Mouse (Mus musculus) embryonic facial prominence, embryonic 13.5 days (tissue): ENCODE measurements around the gene Fam168b. TPM values are rescaled to one million over a fixed set of nuclear protein-coding genes. Genes with fewer than 3 reads are reported as not detected.

Experiments used
- ATAC-seq: fragments of 200-750 bp; cut with Nextera tagmentation; 2 replicates; pipeline ENCODE4 v1.8.0; 2017; ENCODE audit warnings: low read depth; ENCODE audit not compliant: insufficient number of reproducible peaks, insufficient read depth, low FRiP score, low TSS enrichment
- H3K27ac ChIP-seq: fragments of 300-500 bp; sonication (generic); 2 replicates; pipeline ENCODE4 v1.5.1; 2015; ENCODE audit warnings: moderate library complexity, mild to moderate bottlenecking, inconsistent platforms
- H3K27me3 ChIP-seq: fragments of 300-500 bp; sonication (generic); 2 replicates; pipeline ENCODE4 v1.6.1; 2015; ENCODE audit warnings: mild to moderate bottlenecking, inconsistent platforms
- H3K36me3 ChIP-seq: fragments of 300-500 bp; sonication (generic); 2 replicates; pipeline ENCODE4 v1.6.1; 2015; ENCODE audit warnings: mild to moderate bottlenecking, inconsistent platforms
- H3K4me1 ChIP-seq: fragments of 300-500 bp; sonication (generic); 2 replicates; pipeline ENCODE4 v1.6.1; 2015; ENCODE audit warnings: inconsistent platforms
- H3K4me2 ChIP-seq: fragments of 300-500 bp; sonication (generic); 2 replicates; pipeline ENCODE4 v1.6.1; 2015; ENCODE audit warnings: moderate library complexity, mild to moderate bottlenecking, inconsistent platforms
- H3K4me3 ChIP-seq: fragments of 300-500 bp; sonication (generic); 2 replicates; pipeline ENCODE4 v1.5.1; 2015; ENCODE audit warnings: mild to moderate bottlenecking, inconsistent platforms
- H3K9ac ChIP-seq: fragments of 300-500 bp; sonication (generic); 2 replicates; pipeline ENCODE4 v1.6.1; 2015; ENCODE audit warnings: mild to moderate bottlenecking, inconsistent platforms
- H3K9me3 ChIP-seq: fragments of 300-500 bp; sonication (generic); 2 replicates; pipeline ENCODE4 v1.6.1; 2016; ENCODE audit warnings: inconsistent platforms
- WGBS: fragments of 180-500 bp; shearing (Covaris S2); methylation state at CpG from one replicate; pipeline ENCODE4 v1.1.7; 2015; ENCODE audit warnings: mixed read lengths; 5-methylcytosine and 5-hydroxymethylcytosine counted together
- polyA plus RNA-seq: library from polyadenylated mRNA; unstranded; fragments of >200 nt; fragmentation: Nextera tagmentation; extraction: Ambion mirVana; gene quantifications from 2 replicates; pipeline ENCODE4 v1.2.1, GENCODE M21; 2015

Gene Fam168b
- polyA plus RNA-seq, 1 experiment from 2014 or later: 91.8 TPM

DNA sequence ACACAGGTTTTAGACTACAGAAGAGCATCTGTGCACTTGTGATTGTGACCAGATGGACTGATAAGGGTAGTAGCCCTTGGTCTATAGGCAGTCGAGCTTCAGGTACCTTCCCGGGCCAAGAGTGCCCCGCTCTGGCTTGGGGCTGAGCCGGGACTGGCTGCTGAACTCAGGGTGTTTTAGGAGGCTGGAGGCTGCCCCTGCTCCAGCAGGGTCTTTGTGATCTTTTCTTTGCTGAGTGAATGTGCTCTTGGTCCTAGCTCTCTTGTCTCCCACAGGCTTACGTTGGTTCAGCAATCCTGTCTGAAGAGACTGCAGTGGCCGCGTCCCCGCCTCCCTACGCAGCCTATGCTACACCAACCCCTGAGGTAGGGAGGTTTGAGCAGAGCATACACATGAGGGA is 23.0 kb upstream of the Fam168b start:
- H3K27ac ChIP-seq: no peak overlapping the region

DNA sequence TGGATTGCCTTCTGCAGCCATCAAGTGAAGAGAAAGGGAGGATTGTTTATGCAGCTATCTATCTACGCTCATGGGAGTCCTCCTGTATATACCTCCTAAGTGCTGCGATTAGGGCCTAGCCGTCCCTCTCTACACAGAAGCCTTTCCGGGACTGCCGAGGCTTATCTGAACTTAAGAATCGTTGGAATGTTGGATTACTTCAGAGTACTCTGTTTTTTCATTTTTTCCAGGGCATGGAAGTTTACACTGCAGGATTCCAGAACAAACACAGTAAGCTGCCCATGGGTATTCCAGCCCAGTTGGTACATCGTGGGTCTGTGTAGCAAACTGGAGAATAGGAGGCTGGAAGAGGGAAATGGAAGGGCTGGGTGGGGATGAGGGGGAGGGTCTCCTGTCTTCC is 21.4 kb upstream of the Fam168b start:
- H3K4me1 ChIP-seq: no peaks in the 10 kb centered on the region

More for the DNA sequence above, 23.0 kb upstream of the Fam168b start:
- H3K36me3 ChIP-seq: peaks cover 11% of the 10 kb centered on the region; the same call in 1 of the 2 replicates
- H3K27me3 ChIP-seq: no peaks in the 10 kb centered on the region
- H3K9me3 ChIP-seq: no peaks in the 10 kb centered on the region
- no peaks in the 10 kb centered on the region for H3K4me1 ChIP-seq
- no peak overlapping the region for H3K9ac ChIP-seq
- no peak for ATAC-seq
- 81% methylated on average over 9 of the region's 9 CpGs for WGBS
- H3K4me3 ChIP-seq: no peak overlapping the region
- H3K4me2 ChIP-seq: no peak overlapping the region

DNA sequence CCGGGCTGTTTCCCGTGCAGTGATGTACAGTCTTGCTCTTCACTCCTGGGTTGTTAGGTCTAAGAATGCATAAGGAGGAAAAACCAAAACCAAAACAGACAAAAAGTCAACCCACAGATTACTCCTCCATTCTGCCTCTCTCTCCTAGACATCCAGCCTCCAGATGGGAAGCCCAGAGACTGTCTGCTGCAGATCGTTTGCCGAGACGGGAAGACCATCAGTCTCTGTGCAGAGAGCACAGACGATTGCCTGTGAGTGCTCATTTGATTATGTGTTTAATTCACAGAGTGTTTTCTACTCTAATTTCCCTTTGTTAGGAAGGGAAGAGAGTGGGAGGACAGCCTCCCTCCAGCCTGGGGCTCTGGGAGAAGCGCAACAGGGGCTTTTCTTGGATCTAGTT is 20.5 kb upstream of the Fam168b start:
- H3K4me1 ChIP-seq: no peaks in the 10 kb centered on the region
- no peak overlapping the region for H3K4me2 ChIP-seq
- H3K4me3 ChIP-seq: no peak overlapping the region
- H3K9ac ChIP-seq: no peak overlapping the region
- H3K27me3 ChIP-seq: no peaks in the 10 kb centered on the region
- no peak overlapping the region for H3K27ac ChIP-seq
- H3K9me3 ChIP-seq: no peaks in the 10 kb centered on the region
- no peak for ATAC-seq
- 74% methylated on average over 7 of the region's 7 CpGs for WGBS
- peaks cover 11% of the 10 kb centered on the region; the same call in 1 of the 2 replicates for H3K36me3 ChIP-seq

More for the DNA sequence above, 21.4 kb upstream of the Fam168b start:
- H3K4me3 ChIP-seq: no peak overlapping the region
- H3K9me3 ChIP-seq: no peaks in the 10 kb centered on the region
- no peaks in the 10 kb centered on the region for H3K27me3 ChIP-seq
- 83% methylated on average over 7 of the region's 7 CpGs for WGBS
- peaks cover 11% of the 10 kb centered on the region; the same call in 1 of the 2 replicates for H3K36me3 ChIP-seq
- no peak for ATAC-seq
- H3K4me2 ChIP-seq: no peak overlapping the region
- H3K27ac ChIP-seq: no peak overlapping the region
- H3K9ac ChIP-seq: no peak overlapping the region

DNA sequence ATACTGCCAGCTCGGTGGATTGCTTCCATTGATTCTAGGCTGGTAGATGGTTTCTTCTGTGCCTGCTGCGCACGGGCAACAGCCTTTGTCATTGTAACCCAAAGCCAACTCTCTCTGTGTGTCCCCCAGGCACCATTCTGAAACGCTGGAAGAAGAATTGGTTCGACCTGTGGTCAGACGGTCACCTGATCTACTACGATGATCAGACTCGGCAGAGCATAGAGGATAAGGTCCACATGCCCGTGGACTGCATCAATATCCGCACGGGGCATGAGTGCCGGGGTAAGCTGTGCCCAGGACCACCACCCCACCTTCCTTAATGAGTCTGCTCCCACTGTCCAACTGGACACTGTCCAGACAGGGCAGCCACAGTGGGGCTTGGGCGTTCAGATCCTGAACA is 20.0 kb upstream of the Fam168b start:
- H3K27ac ChIP-seq: no peak overlapping the region
- 89% methylated on average over 13 of the region's 13 CpGs for WGBS
- H3K4me1 ChIP-seq: no peaks in the 10 kb centered on the region
- peaks cover 11% of the 10 kb centered on the region; the same call in 1 of the 2 replicates for H3K36me3 ChIP-seq
- H3K9ac ChIP-seq: no peak overlapping the region
- no peak overlapping the region for H3K4me3 ChIP-seq
- H3K4me2 ChIP-seq: no peak overlapping the region
- H3K27me3 ChIP-seq: no peaks in the 10 kb centered on the region
- no peaks in the 10 kb centered on the region for H3K9me3 ChIP-seq
- no peak for ATAC-seq

DNA sequence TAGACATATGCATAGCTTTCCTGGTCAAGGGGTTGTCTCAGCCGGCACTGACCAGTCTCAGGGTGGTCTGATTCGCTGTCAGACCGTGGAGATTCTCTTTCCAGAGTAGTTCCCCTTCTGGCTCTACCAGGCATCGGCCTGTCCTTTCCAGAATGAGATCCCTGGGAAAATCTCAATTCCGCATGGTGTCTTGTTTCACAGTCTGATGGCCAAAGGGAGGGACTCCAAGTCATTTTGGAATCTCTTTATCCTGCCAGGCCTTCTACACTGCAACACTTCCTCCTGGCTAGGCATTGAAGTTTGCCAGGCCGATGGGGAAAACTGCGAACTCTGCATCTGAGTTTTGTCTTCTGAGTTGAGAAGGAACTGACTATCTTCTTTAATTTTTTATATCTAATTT is 17.3 kb upstream of the Fam168b start:
- no peak overlapping the region for H3K27ac ChIP-seq
- ATAC-seq: no peak
- no peaks in the 10 kb centered on the region for H3K4me1 ChIP-seq
- 87% methylated on average over 7 of the region's 7 CpGs for WGBS
- H3K4me3 ChIP-seq: no peak overlapping the region
- no peak overlapping the region for H3K4me2 ChIP-seq
- no peaks in the 10 kb centered on the region for H3K27me3 ChIP-seq
- no peak overlapping the region for H3K9ac ChIP-seq
- no peaks in the 10 kb centered on the region for H3K9me3 ChIP-seq
- peaks cover 11% of the 10 kb centered on the region; the same call in 1 of the 2 replicates for H3K36me3 ChIP-seq

DNA sequence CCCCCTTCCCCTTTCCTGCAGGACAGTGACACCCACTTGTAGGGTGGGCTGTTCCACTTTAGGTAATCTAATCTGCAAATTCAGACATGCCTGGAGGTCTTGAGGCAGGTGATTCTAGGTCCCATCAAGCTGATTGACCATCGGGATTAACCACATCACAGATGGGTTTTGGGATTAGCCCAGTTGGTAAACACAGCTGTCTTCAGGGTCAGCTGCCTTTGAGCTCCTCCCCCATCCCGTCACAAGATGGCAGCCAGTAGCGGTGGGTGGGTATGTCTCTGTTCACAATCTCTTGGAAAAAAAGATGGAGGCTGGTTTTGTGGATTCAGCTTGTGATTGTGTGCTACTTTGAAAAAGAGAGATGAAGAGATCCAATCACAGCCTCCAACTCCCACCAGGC is 16.9 kb upstream of the Fam168b start:
- Histone ChIP-seq H3K9me3 (no peaks in the 10 kb centered on the region), H3K4me1 (no peaks in the 10 kb centered on the region), H3K36me3 (peaks cover 11% of the 10 kb centered on the region; the same call in 1 of the 2 replicates), H3K4me3 (no peak overlapping the region), H3K27ac (no peak overlapping the region), H3K9ac (no peak overlapping the region), H3K4me2 (no peak overlapping the region), H3K27me3 (no peaks in the 10 kb centered on the region)
- ATAC-seq: no peak
- 87% methylated on average over 3 of the region's 3 CpGs for WGBS

DNA sequence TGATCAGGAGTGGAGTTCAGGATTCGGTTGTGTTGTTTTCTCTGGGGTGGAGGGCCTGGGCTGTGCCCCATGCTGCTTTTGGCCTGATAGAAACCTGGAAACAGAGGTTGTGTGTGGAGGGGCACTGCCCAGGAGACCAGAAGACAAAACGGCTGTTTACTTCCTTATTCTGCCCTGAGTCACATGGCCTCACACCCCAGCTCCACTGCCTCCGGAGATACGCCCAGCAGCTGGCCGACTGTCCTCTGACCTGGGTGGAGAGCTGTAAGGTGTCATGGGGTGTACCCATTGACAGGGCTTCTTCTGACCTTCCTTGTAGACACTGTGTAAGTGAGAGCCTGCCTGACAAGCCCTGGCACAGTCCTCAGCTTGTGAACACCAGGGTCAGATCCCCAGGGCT is 15.8 kb upstream of the Fam168b start:
- Histone ChIP-seq H3K36me3 (peaks cover 11% of the 10 kb centered on the region; the same call in 1 of the 2 replicates), H3K27me3 (no peaks in the 10 kb centered on the region), H3K27ac (no peak overlapping the region), H3K9ac (no peak overlapping the region), H3K9me3 (no peaks in the 10 kb centered on the region), H3K4me1 (no peaks in the 10 kb centered on the region), H3K4me3 (no peak overlapping the region), H3K4me2 (no peak overlapping the region)
- ATAC-seq: no peak
- 83% methylated on average over 5 of the region's 5 CpGs for WGBS

DNA sequence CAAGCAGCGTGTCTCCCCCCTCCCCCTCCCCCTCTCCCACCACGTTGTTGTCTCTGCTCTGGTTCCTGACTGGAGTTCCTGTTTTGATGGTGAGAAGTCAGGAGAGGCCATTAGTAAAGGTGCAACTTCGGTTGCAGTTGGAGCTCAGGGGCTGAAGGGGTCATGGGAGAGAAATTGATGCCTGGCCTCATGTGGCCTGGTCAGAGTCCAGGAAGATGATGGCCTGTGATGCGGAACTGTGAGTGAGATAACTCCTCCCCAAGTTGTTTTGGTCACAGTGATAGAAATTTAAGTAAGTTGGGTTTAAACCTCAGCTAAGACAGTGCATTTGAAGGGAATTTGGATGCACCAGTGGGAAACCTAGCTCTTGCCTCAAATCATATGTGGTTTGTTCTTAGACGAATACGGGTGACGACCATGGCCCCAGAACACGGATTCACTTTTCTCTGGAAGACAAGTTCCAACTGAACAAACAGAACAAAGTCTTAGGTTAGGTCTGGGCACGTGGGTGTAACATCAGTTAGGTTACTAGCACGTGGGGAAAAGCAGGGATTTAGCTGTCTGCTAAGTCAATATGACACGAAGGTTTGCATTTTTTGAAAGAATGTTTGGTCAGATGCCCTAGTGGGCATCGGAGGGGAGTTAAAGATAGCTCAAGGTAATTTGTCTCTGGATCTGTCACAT is 12.3 kb upstream of the Fam168b start:
- no peaks in the 10 kb centered on the region for H3K9me3 ChIP-seq
- no peak overlapping the region for H3K9ac ChIP-seq
- whole genome bisulfite sequencing: 74% methylated on average over 12 of the region's 12 CpGs
- H3K27me3 ChIP-seq: no peaks in the 10 kb centered on the region
- no peak for ATAC-seq
- H3K27ac ChIP-seq: no peak overlapping the region
- H3K4me1 ChIP-seq: no peaks in the 10 kb centered on the region
- no peak overlapping the region for H3K4me2 ChIP-seq
- H3K36me3 ChIP-seq: no peaks in the 10 kb centered on the region
- no peak overlapping the region for H3K4me3 ChIP-seq

DNA sequence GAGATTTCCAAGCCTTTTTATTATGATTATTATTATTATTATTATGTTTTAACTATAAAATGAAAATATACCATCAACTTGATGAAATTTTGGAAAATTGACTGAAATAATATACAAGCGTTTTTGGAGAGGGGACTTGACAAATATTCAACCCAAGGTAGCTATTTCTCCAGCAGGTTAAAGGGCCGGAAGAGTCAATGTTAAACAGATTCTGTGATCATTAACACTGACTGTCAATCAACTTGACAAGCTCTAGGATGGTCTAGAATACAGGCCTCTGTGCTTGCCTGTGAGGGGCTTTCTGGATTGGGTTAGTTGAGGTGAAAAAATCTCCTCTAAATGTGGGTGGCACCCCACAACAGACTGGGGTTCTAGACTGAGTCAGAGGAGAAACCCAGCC is 10.9 kb upstream of the Fam168b start:
- Histone ChIP-seq H3K4me2 (no peak overlapping the region), H3K27ac (no peak overlapping the region), H3K9me3 (no peaks in the 10 kb centered on the region), H3K27me3 (no peaks in the 10 kb centered on the region), H3K9ac (no peak overlapping the region), H3K4me1 (0 out of 2 replicates have a peak, but pooled peaks cover 3% of the 10 kb centered on the region), H3K36me3 (no peaks in the 10 kb centered on the region), H3K4me3 (no peak overlapping the region)
- WGBS: 86% methylated on average over 2 of the region's 2 CpGs
- ATAC-seq: no peak

DNA sequence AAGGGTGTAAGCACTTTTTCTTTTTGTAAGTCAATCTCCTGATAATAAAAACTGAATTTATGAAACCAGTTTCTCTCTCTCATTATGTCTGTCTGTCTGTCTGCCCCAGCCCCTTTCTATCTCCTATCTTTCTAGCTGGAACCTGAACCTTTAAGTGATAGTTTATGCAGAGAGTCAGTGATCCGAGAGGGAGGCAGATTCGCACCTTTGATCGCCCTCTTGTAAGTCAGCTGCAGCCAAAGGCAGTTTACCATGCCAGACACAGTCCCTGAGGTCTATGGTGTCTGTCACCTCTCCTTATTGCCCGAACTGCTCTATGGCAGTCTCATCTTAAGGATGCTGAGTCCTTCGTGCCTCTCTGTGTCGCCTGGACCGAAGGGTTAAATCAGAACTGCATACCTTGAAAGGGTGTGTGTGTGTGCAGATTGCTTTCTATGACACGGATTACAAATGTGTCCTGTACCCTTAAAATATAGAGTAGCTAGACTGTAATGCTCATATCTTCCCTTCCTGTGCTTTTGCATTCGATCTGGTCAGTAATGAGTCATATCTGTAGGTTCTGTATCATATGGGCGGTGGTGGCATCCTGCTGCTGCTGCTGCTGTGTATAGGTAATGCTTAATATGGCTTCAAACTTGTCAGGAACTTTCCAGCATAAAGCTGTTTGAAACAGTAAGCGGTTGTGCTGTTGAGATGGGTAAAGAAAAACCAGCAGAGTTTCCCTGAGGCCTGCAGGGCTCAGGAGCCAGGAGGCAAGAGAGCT is 9.4 kb upstream of the Fam168b start:
- H3K36me3 ChIP-seq: no peaks in the 10 kb centered on the region
- no peak overlapping the region for H3K4me2 ChIP-seq
- H3K9ac ChIP-seq: no peak overlapping the region
- no peaks in the 10 kb centered on the region for H3K9me3 ChIP-seq
- ATAC-seq: no peak
- no peaks in the 10 kb centered on the region for H3K27me3 ChIP-seq
- WGBS: 75% methylated on average over 11 of the region's 11 CpGs
- no peak overlapping the region for H3K27ac ChIP-seq
- H3K4me3 ChIP-seq: no peak overlapping the region
- 0 out of 2 replicates have a peak, but pooled peaks cover 3% of the 10 kb centered on the region for H3K4me1 ChIP-seq

DNA sequence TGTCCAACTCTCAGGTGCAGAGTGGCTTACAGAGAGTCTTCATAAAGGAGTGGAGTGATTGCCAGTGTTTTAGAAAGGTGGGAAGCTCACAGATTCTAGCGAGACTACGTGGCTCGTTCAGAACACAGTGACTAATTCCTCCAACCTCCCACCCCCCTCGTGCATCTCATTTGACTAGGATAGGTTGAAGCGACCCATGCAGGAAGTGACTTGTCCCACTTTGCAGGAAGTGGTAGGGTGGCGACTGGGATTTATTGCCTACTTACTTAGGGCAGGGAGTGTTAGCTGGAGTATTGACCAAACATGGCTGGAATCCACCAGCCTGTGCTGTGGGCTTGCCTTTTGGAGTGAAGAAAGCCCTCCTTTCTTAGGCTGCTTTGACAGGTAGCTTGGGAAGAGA is 8.7 kb upstream of the Fam168b start:
- no peak overlapping the region for H3K9ac ChIP-seq
- no peak overlapping the region for H3K4me2 ChIP-seq
- WGBS: 65% methylated on average over 6 of the region's 6 CpGs
- no peaks in the 10 kb centered on the region for H3K9me3 ChIP-seq
- no peak for ATAC-seq
- H3K27ac ChIP-seq: no peak overlapping the region
- H3K4me3 ChIP-seq: no peak overlapping the region
- 0 out of 2 replicates have a peak, but pooled peaks cover 3% of the 10 kb centered on the region for H3K4me1 ChIP-seq
- no peaks in the 10 kb centered on the region for H3K27me3 ChIP-seq
- H3K36me3 ChIP-seq: no peaks in the 10 kb centered on the region
